Mouse (Mus musculus): ENCODE results near the gene Ntpcr.

Gene Ntpcr

DNA sequence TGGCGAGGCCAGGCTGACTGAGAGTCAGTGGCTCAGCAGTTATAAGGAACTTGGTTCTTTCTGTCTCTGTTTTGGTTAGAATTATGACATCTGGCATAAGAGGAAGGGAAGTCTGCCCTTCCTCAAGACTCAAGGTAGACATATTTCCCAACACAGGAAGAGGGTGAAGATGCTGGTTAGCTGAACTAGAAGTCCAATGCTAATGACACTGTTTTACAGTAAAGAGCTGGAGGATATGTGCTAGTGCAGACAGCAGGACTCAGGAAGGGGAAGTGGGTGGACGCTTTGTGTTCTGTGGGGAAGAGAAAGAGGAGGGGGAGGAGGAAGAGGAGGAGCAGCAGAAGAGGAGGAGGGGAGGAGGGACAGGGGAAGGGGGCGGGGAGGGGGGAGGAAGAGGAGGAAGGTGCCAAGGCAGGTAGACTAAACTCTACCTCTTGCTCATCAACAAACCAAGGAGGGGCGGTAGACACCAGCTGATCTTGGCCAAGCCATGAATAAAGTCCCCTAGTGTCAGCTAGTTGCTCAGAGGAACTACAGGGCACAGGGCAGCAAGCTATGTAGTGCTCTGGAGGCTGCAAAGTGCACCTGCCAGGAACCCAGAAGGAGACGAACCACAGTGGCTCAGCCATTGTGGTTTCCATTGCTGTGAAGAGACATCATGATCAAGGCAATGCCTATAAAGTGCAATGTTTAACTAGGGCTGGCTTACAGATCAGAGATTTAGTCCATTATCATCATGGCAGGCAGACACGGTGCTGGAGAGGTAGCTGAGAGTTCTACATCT lies 4.5 kb upstream of the Ntpcr start:
- DNase-seq (ENCODE audit: low read depth) = no peak

DNA sequence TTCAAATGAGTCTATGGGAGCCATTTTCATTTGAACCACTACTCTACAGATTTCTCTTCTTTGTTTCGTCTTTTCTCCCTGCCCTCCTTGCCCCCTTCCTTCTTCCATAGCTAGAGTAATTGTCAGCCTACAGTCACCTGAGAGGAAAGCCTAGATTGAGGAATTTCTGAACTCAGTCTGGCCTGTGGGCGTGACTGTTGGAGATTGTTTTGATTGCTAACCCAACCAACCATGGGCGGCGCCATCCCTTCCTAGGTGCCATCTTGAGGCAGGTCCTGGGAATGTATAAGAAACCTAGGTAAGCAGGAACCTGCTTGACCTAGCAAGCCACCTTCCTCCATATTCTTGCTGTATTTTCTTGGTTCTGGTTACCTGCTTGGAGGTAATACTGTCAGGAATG lies 3.6 kb upstream of the Ntpcr start:
- no peak for DNase-seq (ENCODE audit: low read depth)

DNA sequence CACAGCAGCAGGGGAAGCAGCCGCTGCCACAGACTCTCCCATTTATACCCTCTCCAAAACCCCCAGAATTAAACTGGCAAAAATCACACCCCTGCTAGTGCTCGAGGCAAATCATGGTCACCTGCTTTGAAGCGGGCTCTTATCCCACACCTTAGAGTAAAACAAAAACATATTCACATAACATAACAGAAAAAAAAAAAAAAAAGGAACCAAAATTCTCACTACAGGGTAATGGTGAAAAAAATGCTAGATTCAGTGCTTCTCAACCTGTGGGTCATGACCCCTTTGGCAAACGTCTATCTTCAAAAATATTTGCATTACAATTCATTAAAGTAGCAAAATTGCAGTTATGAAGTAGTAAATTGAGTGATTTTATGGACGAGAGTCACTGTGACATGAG lies 2.8 kb upstream of the Ntpcr start:
- DNase-seq (ENCODE audit: low read depth) = no peak

DNA sequence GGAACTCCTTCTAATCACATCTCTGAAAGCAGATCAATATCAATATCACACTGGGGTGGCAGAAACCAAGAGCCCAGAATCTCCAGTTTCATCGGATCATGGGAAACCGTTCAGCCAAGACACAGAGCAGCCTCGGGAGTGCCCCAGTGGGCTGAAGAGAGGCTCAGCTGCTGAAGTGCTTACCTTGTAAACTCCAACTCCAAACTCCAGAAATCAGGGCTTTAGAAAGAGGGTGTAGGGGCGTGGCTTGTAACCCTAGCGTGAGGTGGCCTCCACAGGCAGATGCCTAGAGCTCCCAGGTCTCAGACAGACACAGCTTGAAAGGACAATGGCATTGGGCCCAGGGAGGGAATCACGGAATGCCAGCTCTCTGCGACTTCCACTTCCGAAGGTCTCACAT lies 2.0 kb upstream of the Ntpcr start:
- DNase-seq (ENCODE audit: low read depth) = no peak

DNA sequence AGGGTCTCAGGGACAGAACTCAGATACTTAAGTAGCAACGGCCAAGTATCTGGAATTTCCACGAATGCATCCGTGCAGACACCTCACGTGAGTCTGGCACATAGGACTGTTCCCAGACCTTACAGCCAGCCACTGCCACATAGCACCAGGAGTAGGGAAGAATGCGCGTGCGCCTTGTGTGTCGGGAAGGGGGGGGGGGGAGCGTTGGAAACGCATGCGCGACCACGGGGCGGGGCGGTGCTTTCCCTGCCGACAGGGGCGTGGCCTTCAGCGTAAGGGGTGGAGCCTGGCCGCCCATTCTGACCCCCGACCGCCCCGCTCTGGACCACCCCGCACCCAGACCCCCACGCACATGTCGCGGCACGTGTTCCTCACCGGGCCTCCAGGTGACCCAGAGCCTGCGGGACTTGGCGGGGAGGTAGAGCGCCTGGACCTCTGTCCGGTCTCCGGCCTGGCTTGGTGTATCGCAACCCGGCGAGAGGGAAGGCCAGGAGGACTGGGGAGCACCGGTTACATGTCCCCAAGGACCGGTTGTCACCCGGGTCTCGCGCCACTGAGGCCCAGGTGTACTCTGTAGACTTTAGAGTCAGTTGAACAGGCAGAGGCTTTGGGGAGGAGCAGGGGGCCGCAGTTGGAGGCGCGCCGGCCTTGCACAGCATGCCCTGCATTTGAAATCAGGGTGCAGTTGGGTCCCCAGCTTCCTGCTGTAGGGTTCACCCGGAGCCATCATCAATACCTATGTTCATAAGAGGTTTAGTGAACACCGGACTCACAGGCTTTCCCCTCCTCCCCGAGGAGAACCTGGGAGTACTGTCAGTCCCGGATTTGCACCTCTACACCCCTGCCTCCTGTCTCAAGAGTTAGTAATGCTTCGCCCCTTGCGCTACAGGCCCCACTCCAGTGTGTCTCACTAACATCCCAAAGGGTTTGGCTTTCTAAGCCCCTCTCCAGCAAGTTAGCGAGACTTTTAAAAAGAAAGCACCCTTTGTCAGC lies 4.5 kb downstream of the Ntpcr start:
- peak; percentile 61 for DNase-seq (ENCODE audit: low read depth)

DNA sequence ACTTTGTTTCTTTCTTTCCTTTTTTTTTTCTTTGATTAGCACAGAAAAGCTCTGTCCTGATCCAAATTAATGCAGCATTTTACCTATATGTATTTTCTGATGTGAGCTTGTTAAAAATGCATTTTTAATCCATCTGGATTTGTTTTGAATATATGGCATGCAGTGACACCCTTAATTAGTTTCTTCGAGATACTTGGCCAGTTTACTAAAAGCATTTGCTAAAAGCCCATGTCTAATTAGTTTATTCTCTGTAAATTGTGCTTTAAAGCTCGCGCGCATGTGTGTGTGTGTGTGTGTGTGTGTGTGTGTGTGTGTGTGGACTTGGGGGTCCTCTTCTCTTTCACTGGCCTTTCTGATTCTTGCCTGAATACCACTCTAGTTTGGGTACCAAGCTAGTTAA lies 9.2 kb downstream of the Ntpcr start:
- no peak for DNase-seq (ENCODE audit: low read depth)

GRCm38 (mm10) chr8:125740655-125741054 lies 10.9 kb downstream of the Ntpcr start:
- DNase-seq (ENCODE audit: low read depth) = no peak

DNA sequence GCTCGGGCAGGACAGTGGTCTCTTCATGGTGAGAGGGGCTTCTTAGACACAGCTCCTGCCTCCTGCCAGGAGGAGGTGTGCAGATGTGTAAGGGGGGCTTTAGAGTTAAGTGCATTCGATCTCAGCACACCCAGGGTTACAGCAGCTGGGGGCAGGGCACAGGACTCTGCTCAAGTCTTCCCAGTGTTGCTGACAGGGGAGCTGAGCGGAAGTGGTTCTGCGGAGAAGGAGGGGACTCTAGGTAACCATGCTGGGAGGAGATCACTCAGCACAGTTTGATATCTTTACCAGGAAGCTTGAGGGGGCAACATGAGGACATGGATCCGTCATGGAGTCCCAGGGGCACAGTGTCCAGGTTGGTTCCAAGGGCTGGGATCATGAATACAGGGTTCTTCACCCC lies 11.6 kb downstream of the Ntpcr start:
- no peak for DNase-seq (ENCODE audit: low read depth)

DNA sequence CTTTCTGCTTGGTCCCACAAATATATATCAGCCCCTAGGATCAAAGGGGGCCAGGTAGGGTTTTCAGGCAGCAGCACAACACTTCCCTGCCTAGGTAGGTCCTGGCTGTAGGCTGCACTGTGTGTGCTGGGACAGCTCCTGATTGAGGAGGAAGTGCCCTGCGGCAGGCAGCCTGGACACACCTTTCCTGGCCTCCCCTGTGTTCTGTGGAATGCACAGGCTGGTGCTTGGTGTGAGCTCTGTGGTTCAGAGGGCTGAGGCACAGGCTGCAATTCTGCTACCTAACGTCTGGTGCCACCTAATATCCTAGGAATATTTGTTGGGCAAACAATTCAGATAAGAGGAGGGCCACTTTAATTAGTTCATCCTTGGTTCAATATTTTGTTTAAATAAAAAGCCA lies 12.1 kb downstream of the Ntpcr start:
- DNase-seq (ENCODE audit: low read depth) = no peak

GRCm38 (mm10) chr8:125742406-125742805 lies 12.6 kb downstream of the Ntpcr start:
- no peak for DNase-seq (ENCODE audit: low read depth)

- no peak for DNase-seq (ENCODE audit: low read depth)
Measured at GRCm38 (mm10) chr8:125744914-125745576, 15.3 kb downstream of the Ntpcr start.

DNA sequence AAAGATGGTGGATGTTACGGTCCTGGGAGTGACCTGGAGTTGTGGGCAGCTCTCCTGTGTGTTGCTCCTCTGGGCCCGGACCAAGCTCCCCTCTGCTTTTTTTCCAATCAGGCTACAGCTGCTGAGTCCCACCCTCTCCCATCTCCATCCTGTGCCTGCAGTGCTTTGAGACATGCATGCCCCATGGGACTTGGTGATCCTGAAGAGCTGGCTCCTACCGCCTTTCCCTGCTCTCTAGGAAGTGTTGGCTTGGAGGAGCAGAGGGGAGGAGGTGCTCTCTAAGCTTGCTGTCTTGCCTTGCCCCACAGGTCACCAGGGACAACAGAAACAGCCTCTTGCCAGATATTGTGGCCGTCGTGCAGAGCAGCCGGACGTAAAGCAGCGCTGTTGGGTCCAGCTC lies 17.6 kb downstream of the Ntpcr start:
- no peak for DNase-seq (ENCODE audit: low read depth)

DNA sequence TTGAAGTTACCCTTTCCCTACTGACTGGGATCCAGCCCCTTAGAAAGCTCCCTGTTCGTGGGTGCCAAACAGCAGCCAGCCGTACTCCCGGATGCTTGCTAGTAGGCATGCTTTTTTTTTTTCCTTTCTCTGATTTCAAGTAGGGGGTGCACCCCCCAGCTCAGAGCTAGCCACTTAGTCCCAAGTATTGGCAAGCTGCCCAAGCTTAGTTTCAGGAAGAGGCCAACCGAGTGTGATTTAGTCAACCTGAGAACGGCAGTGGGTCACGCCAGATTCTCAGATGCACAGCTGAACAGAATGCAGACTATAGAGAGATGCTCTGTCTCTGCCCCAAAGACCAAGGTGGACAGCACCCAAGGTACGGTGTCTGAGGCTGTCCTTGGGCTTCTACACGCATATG lies 21.1 kb downstream of the Ntpcr start:
- no peak for DNase-seq (ENCODE audit: low read depth)

DNA sequence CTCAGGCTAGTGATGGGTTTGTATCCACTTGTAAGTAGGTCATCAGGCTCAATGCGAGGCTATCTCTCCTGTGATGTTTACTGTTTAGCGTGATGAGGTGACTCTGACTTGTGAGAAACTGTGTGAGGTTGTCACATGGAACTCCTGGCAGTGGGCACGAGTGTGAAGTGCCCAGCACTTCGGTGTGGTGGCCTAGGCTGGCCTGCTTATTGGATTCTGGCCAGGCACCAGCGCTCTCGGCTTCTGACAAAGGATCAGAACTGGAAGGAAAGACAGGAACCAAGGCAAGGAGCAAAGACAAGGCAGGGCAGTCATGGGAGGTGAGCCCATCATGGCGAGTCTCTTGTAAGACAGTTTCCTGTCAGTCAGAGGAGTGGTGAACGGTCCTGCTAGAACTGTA lies 26.1 kb downstream of the Ntpcr start:
- DNase-seq (ENCODE audit: low read depth) = no peak

DNA sequence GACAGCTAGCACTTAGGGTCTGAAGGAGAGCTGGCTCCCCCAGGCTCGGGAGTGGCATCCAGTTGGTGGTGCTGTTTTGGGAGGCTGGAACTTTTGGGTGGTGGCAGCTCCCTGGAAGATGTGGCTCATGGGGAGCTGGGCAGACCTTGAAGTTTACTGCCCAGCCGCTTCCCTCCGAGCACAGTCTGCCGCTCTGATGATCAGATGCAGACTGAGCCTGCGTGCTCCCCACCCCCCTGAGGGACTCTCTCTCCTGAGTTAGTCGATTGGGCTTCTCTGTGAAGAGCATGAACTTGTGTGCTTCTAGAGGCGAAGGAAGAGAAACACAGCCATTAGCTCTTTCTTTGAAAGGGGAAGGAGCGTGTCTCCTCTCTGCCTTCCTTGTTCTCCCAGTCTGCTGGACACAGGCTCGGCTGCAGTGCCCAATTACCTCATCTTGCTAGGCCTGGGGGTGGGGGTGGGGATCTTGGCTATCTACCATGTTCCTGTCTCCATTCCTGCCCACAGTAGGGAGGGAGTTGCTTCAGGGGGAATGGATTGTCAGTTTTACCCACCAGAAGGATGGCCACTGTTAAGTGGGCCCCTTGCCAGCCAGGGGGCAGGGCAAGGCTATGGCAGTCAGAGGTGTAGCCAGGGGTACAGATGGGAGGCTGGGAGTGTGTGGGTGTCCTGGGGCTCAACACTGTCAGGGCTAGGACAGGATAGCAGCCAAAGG lies 26.8 kb downstream of the Ntpcr start:
- no peak for DNase-seq (ENCODE audit: low read depth)

DNA sequence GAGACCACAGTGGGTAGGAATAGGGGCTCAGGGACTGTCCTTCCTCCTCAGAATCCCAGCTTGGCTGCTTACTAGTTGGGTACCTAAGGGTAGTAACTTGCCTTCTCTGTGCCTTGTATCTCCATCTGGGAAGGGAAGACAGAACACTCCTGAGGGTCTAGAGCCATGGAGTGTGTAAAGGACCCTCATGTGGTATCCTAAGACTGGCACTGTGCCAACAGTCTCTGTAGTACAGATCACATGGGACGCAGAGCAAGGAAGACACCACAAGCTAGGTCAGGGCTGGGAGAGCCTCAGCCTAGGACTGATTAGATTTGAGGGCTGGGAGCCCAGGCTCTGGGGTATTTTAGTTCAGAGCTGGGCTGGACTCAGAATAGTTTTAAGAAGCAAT lies 27.3 kb downstream of the Ntpcr start:
- DNase-seq (ENCODE audit: low read depth) = no peak

- no peak for DNase-seq (ENCODE audit: low read depth)
Measured at GRCm38 (mm10) chr8:125759022-125759421, 29.3 kb downstream of the Ntpcr start.

GRCm38 (mm10) chr8:125763066-125763786 lies 33.5 kb downstream of the Ntpcr start:
- DNase-seq (ENCODE audit: low read depth) = peak; percentile 13

- DNase-seq (ENCODE audit: low read depth) = no peak
Measured at GRCm38 (mm10) chr8:125768079-125768478, 38.3 kb downstream of the Ntpcr start.

GRCm38 (mm10) chr8:125772300-125772699 lies 42.5 kb downstream of the Ntpcr start:
- no peak for DNase-seq (ENCODE audit: low read depth)

DNA sequence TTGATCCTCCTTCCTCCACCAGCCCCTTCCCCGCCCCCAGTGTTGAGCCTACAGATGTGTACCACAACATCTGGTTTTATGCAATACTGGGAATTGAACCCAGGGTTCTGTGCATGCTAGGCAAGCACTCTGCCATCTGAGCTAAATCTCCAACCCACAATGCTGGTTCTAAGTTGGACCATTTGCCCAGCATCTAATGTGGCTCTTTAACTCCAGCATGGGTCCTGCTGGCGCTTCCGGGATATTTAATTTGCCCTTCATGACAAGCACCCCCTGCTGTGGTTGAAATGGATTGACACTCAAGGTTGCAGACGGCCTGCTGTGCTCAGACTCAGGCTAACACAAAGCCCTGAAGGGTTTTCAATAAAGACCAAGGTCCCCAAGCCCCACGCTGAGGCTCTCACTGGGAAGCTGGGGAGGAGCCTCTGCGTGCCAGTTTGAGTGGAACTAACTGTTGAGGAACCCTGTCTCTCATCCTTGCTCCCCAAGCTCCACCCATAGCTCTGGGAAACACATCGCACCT lies 43.6 kb downstream of the Ntpcr start:
- no peak for DNase-seq (ENCODE audit: low read depth)
